Mouse (Mus musculus): ENCODE results near the gene Fgf22. TPM values are rescaled to one million over a fixed set of nuclear protein-coding genes. Genes with fewer than 3 reads are reported as not detected.

Gene Fgf22
- polyA plus RNA-seq (2021; fragmentation: Nextera tagmentation): 1.9 and 3.3 TPM in 2 replicates
- long read RNA-seq, experiment 1, partial matches to known transcripts: 0 of 5 reads
- long read RNA-seq, experiment 1, other reads (novel, unspliced or antisense): 0 of 5 reads
- long read RNA-seq, experiment 2, partial matches to known transcripts: 0 of 9 reads
- long read RNA-seq, experiment 2, other reads (novel, unspliced or antisense): 7 of 9 reads

DNA sequence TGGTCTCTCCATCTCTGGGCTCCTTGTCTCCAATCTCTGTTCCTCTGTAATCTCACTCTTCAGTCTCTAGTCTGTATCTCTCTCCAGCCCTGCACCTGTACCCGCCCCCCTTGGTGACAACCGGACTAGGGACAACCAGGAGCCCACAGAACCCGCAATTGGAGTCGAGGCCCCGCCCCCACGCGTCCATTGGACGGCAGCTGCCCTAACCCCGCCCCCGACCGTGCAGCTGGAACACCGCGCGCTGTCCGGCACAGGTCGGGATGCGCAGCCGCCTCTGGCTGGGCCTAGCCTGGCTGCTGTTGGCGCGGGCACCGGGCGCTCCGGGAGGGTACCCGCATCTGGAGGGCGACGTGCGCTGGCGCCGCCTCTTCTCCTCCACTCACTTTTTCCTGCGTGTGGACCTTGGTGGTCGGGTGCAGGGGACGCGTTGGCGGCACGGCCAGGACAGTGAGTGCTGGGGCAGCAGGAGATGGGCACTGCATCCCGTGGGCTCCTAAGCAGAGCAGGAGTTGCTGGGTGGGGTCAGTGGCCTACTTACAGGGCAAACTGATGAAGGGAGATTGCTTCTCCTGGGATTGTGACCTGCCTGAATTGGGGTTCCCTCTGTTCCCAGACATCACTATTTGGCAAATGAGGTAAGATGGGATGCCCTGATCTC lies at the start of gene Fgf22:
Gene Fgf22 (plus strand): TSS at position 221 of the 661 bp plus-strand sequence.

DNA sequence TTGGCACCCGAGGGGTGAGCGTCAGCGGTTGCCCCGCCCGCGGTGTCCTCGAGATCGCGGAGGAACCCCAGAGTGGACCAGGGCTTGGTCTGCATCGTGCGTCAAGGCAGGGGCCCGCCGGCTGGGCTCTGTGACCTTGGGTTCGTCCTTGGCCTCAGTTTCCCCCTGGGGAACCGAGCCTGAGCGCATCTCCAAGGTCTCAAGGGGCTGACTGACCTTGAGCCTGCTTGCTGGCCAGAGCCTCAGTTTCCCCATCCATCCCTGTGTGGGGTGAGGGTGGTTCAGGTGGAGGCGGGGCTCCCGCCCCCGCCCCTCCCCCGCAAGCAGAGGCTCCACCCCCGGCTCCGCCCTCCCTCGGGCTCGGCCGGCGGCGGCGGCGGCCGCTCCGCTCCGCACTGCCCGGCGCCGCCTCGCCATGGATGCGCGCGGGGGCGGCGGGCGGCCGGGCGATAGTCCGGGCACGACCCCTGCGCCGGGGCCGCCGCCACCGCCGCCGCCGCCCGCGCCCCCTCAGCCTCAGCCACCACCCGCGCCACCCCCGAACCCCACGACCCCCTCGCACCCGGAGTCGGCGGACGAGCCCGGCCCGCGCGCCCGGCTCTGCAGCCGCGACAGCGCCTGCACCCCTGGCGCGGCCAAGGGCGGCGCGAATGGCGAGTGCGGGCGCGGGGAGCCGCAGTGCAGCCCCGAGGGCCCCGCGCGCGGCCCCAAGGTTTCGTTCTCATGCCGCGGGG lies 38.5 kb upstream of the Fgf22 start, which contains the start of gene Hcn2:
Gene Hcn2 (plus strand): TSS at position 381 of the 734 bp plus-strand sequence.

DNA sequence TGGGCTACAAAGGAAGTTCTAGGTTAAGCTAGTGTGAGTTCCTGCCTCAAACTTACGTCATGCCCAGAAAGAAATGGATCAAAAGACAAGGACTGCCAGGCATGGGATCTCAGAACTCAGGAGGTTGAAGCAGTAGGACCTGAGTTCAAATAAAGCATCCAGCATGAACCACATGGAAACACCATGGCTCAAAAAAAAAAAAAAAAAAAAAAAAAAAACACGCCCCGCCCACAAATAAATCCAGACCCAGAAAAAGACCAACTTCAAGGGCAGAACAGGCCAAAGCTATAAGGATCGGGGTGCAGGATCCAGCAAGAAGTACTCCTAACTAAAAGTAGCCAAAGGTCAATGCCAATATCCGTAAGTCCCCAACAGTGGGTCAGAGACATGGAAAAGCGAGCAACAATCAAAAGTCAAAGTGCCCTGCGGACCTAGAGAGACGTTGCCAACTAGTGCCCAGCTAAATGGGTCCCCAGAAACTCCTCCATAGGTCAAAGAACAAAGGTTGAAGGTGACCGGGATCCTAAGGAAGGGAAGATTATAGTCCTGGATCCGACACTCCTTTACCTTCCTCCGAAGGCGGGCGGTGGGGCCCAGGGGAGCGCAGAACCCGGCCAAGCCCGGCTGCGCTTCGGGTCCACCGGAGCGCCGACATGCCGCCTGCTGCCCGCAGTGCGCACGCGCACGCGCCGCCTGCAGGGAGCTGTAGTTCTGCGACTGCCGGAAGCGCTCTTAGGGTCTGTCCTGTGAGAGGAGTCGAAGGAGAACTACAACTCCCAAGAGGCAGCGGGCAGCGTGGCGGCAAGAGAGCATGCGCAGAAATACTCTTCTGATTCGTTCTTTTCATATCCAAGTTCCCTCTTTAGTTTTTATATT lies 8.7 kb upstream of the Fgf22 start, which contains the start of gene Polrmt:
Gene Polrmt (minus strand): TSS at position 684 of the 876 bp plus-strand sequence.

DNA sequence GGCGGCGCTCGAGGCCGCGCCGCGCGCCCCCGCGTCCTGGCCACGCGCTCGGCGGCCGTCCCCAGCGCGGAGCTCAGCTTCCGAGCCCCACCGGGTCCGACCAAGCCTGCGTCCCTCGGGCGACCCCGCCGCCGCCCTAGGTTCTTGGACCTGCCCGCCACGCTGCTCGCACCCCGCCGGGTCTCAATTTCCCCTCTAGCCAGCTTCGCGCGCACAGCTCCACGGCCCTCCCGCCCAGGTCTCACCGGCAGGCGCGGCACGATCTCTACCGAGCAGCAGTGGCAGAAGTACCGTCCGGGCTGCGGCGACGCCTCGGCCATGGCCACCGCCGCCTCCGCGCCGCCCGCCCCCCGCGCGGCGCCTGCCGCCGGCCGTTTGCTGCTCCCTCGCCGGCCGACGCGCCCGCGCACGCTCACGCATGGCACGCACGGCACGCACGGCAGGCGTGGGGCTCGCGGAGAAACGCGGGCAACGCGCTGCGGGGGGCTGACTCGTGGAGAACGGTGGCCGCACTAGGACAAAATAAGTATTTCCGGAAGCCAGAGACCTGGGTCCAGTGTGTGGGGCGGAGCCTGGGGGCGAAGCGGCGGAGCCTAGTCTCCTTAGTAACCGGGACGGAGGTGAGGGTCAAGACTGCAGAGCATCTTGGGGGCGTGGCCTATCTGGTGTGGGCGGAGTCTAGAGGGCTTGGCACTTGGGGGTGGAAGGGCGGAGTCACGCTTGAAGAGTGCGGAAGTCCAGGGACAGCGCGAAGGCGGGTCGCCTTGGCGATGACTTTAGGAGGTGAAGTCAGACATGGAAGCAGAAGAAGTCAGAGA lies 11.8 kb downstream of the Fgf22 start, which contains the start of gene Rnf126:
Gene Rnf126 (minus strand): TSS at position 445 of the 818 bp plus-strand sequence.

DNA sequence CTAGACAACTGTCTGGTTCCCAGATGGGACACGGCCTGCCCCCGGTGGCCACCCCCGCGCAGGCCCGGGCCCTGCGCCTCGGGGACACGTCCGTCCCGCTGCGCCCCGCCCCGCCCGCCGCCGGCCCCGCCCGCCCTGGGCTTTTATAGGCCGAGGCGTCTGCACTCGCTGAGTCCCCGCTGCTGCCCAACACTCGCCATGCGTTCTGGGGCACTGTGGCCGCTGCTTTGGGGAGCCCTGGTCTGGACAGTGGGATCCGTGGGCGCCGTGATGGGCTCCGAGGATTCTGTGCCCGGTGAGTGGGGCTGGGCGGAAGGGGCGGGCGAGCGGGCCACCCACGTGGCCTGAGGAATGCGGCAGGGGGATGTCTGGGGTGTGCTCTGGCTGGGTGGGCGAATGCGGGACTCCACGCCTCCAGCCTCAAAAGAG lies 22.2 kb downstream of the Fgf22 start, which contains the start of gene Fstl3:
Gene Fstl3 (plus strand): TSS at position 170 of the 429 bp plus-strand sequence.

DNA sequence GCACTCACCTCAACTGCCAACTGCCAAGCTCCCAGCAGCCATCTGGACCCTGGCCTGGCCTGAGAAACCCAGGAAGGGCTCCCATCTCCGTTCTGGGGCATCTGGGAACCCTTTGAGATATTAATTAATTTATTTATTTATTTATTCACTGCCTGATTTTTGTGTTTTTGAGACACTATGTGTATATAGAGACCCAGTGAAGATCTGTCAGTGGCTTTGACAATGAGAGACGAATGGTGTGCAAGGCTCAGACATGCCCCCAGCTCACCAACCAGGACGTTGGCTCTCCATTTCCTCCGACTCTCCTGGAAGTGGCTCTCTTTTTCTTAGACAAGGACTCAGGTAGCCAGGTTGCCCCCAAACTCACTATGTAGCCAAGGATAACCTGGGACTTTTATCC lies 36.0 kb downstream of the Fgf22 start, which contains the start of gene Prss57:
Gene Prss57 (minus strand): TSS at position 101 of the 400 bp plus-strand sequence.

DNA sequence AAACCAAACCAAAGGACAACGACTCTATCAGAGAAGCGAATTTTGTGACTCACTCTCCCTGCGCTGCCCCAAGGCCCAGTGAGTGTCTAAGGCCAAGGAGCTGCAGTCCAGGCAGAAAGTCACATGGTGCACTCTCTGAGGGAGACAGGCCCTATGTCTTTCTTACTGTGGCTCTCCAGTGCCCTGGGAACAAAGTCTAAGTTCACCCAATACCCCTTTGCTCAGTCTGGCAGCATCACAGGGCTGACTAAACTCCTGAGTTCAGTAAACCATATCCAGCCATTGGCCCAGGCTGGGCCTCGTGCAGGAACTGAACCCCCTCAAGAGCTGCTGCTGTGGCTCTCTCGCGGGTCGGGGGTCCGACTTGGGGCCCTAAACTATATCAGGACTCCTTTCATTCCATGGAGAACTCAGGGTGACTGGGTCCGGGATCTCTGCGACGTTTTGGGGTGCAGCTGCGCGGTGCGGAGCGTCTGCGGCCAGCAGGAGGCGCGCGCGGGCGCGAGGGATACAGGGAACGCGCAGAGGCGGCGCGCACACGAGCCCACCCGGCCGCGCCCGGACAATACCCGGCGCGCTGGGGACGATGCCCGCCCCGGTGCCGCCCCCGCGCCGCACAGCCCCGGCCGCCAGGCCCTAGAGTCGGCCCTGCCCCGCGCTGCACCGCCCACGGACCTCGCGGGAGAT lies 38.3 kb downstream of the Fgf22 start, which contains the start of gene Palm:
Gene Palm (plus strand): TSS at position 522 of the 687 bp plus-strand sequence.

Other genes starting within 250 kb of the Fgf22 start
- 9.8 and 11.2 TPM in 2 replicates for gene Plpp2, start 221.3 kb upstream of the Fgf22 start, polyA plus RNA-seq (2021; fragmentation: Nextera tagmentation)
- gene Mier2, start 199.9 kb upstream of the Fgf22 start, polyA plus RNA-seq (2021; fragmentation: Nextera tagmentation): 21.2 and 25.3 TPM in 2 replicates
- gene Theg, start 167.7 kb upstream of the Fgf22 start, polyA plus RNA-seq (2021; fragmentation: Nextera tagmentation): 0.51 and 1.1 TPM in 2 replicates
- 0.78 and 0.80 TPM in 2 replicates for gene C2cd4c, start 141.1 kb upstream of the Fgf22 start, polyA plus RNA-seq (2021; fragmentation: Nextera tagmentation)
- 2.2 and 2.3 TPM in 2 replicates for gene Shc2, start 117.2 kb upstream of the Fgf22 start, polyA plus RNA-seq (2021; fragmentation: Nextera tagmentation)
- 0.15 and 0.30 TPM in 2 replicates for gene Odf3l2, start 109.3 kb upstream of the Fgf22 start, polyA plus RNA-seq (2021; fragmentation: Nextera tagmentation)
- not detected in 2 replicates for gene Madcam1, start 90.5 kb upstream of the Fgf22 start, polyA plus RNA-seq (2021; fragmentation: Nextera tagmentation)
- 151 and 171 TPM in 2 replicates for gene Tpgs1, start 85.7 kb upstream of the Fgf22 start, polyA plus RNA-seq (2021; fragmentation: Nextera tagmentation)
- 14.9 TPM in 2 replicates for gene Cdc34, start 72.9 kb upstream of the Fgf22 start, polyA plus RNA-seq (2021; fragmentation: Nextera tagmentation)
- 0.60 and 4.2 TPM in 2 replicates for gene Gzmm, start 66.1 kb upstream of the Fgf22 start, polyA plus RNA-seq (2021; fragmentation: Nextera tagmentation)
- 1,334 and 1,835 TPM in 2 replicates for gene Bsg, start 50.6 kb upstream of the Fgf22 start, polyA plus RNA-seq (2021; fragmentation: Nextera tagmentation)
- gene Hcn2, start 38.4 kb upstream of the Fgf22 start, polyA plus RNA-seq (2021; fragmentation: Nextera tagmentation): 3.3 and 4.4 TPM in 2 replicates
- gene Polrmt, start 8.5 kb upstream of the Fgf22 start, polyA plus RNA-seq (2021; fragmentation: Nextera tagmentation): 15.8 and 20.0 TPM in 2 replicates
- 7.6 and 10.5 TPM in 2 replicates for gene Rnf126, start 11.9 kb downstream of the Fgf22 start, polyA plus RNA-seq (2021; fragmentation: Nextera tagmentation)
- gene Fstl3, start 22.2 kb downstream of the Fgf22 start, polyA plus RNA-seq (2021; fragmentation: Nextera tagmentation): 0.79 and 0.89 TPM in 2 replicates
- 1.3 and 1.7 TPM in 2 replicates for gene Prss57, start 35.9 kb downstream of the Fgf22 start, polyA plus RNA-seq (2021; fragmentation: Nextera tagmentation)
- gene Palm, start 38.5 kb downstream of the Fgf22 start, polyA plus RNA-seq (2021; fragmentation: Nextera tagmentation): 67.9 and 93.7 TPM in 2 replicates
- gene Misp, start 65.9 kb downstream of the Fgf22 start, polyA plus RNA-seq (2021; fragmentation: Nextera tagmentation): 0.15 and 0.28 TPM in 2 replicates
- gene Ptbp1, start 99.4 kb downstream of the Fgf22 start, polyA plus RNA-seq (2021; fragmentation: Nextera tagmentation): 17.4 and 20.4 TPM in 2 replicates
- gene Prtn3, start 119.4 kb downstream of the Fgf22 start, polyA plus RNA-seq (2021; fragmentation: Nextera tagmentation): 4.5 and 6.4 TPM in 2 replicates
- gene Plppr3, start 119.6 kb downstream of the Fgf22 start, polyA plus RNA-seq (2021; fragmentation: Nextera tagmentation): 35.4 and 44.1 TPM in 2 replicates
- gene Elane, start 131.2 kb downstream of the Fgf22 start, polyA plus RNA-seq (2021; fragmentation: Nextera tagmentation): not detected in 2 replicates
- not detected in 2 replicates for gene Cfd, start 135.8 kb downstream of the Fgf22 start, polyA plus RNA-seq (2021; fragmentation: Nextera tagmentation)
- gene Med16, start 153.8 kb downstream of the Fgf22 start, polyA plus RNA-seq (2021; fragmentation: Nextera tagmentation): 44.2 and 50.2 TPM in 2 replicates
- gene Gm26602, start 155.8 kb downstream of the Fgf22 start, polyA plus RNA-seq (2021; fragmentation: Nextera tagmentation): not detected in 2 replicates
- 4.1 and 4.4 TPM in 2 replicates for gene Kiss1r, start 161.9 kb downstream of the Fgf22 start, polyA plus RNA-seq (2021; fragmentation: Nextera tagmentation)
- 232 and 239 TPM in 2 replicates for gene R3hdm4, start 166.1 kb downstream of the Fgf22 start, polyA plus RNA-seq (2021; fragmentation: Nextera tagmentation)
- gene Arid3a, start 172.0 kb downstream of the Fgf22 start, polyA plus RNA-seq (2021; fragmentation: Nextera tagmentation): 0.87 and 1.7 TPM in 2 replicates
- gene Wdr18, start 205.1 kb downstream of the Fgf22 start, polyA plus RNA-seq (2021; fragmentation: Nextera tagmentation): 87.4 and 87.9 TPM in 2 replicates
- 0.06 and 0.11 TPM in 2 replicates for gene Grin3b, start 215.6 kb downstream of the Fgf22 start, polyA plus RNA-seq (2021; fragmentation: Nextera tagmentation)
- gene Tmem259, start 229.3 kb downstream of the Fgf22 start, polyA plus RNA-seq (2021; fragmentation: Nextera tagmentation): 11.9 and 12.3 TPM in 2 replicates
- gene Cnn2, start 233.5 kb downstream of the Fgf22 start, polyA plus RNA-seq (2021; fragmentation: Nextera tagmentation): 12.4 and 13.3 TPM in 2 replicates
- gene Abca7, start 241.4 kb downstream of the Fgf22 start, polyA plus RNA-seq (2021; fragmentation: Nextera tagmentation): 1.3 and 1.6 TPM in 2 replicates